Mouse (Mus musculus) layer of hippocampus, adult 18-20 months (tissue): ENCODE results near the gene Grasp. TPM values are rescaled to one million over a fixed set of nuclear protein-coding genes. Genes with fewer than 3 reads are reported as not detected.

Experiments used
- DNase-seq, 2 experiments: peaks; one replicate each; pipeline ENCODE4 v3.0.0; 2022; ENCODE audit warnings: low spot score in 2 of 2
- total RNA-seq, 2 experiments: library from RNA; stranded (reverse); gene quantifications; 2 replicates each; pipeline ENCODE4 v1.2.3; 2021

The Grasp gene
- total RNA-seq, 2 experiments from 2014 or later: 75.9 to 86.7 TPM

GRCm38 (mm10) chr15:101246231-101247154 is 22.5 kb downstream of the Grasp start:
- DNase-seq: peak; percentile 95 to 97

- no peak for DNase-seq
Observed at GRCm38 (mm10) chr15:101247155-101247498, 23.1 kb downstream of the Grasp start.

GRCm38 (mm10) chr15:101248029-101248710 is 24.2 kb downstream of the Grasp start:
- no peak for DNase-seq

- DNase-seq: no peak
Observed at GRCm38 (mm10) chr15:101250220-101250800, 26.3 kb downstream of the Grasp start.

- no peak for DNase-seq
Observed at GRCm38 (mm10) chr15:101251930-101252329, 27.9 kb downstream of the Grasp start.

- DNase-seq: no peak
Observed at GRCm38 (mm10) chr15:101252614-101253013, 28.6 kb downstream of the Grasp start.

GRCm38 (mm10) chr15:101253563-101253885 is 29.5 kb downstream of the Grasp start:
- DNase-seq: no peak

- peak; percentile 64 to 77 for DNase-seq
Observed at GRCm38 (mm10) chr15:101253886-101254795, 30.2 kb downstream of the Grasp start, which contains the start of gene Nr4a1. Gene Nr4a1, plus strand, starts transcription at chr15:101254269.

- DNase-seq: no peak
Observed at GRCm38 (mm10) chr15:101255842-101256462, 32.0 kb downstream of the Grasp start.

- no peak for DNase-seq
Observed at GRCm38 (mm10) chr15:101256463-101257206, 32.6 kb downstream of the Grasp start.

GRCm38 (mm10) chr15:101258420-101258819 is 34.4 kb downstream of the Grasp start:
- no peak for DNase-seq

- DNase-seq: no peak
Observed at GRCm38 (mm10) chr15:101259922-101260321, 35.9 kb downstream of the Grasp start.

GRCm38 (mm10) chr15:101260387-101260786 is 36.4 kb downstream of the Grasp start:
- no peak for DNase-seq

- no peak for DNase-seq
Observed at GRCm38 (mm10) chr15:101260874-101261622, 37.1 kb downstream of the Grasp start.

- no peak for DNase-seq
Observed at GRCm38 (mm10) chr15:101262502-101262901, 38.5 kb downstream of the Grasp start.

- peak; percentile 89 to 92 for DNase-seq
Observed at GRCm38 (mm10) chr15:101266132-101266963, 42.4 kb downstream of the Grasp start.

- DNase-seq: no peak
Observed at GRCm38 (mm10) chr15:101267053-101268032, 43.4 kb downstream of the Grasp start.
